Mouse (Mus musculus) forebrain, embryonic 13.5 days (tissue): ENCODE data around the gene Nek2. TPM values are rescaled to one million over a fixed set of nuclear protein-coding genes. Genes with fewer than 3 reads are reported as not detected.

Experiments
- ATAC-seq: fragments of 200-750 bp; cut with Nextera tagmentation; 2 replicates; pipeline ENCODE4 v1.8.0; 2017
- H3K27ac ChIP-seq: fragments of 300-500 bp; sonication (generic); 2 replicates; pipeline ENCODE4 v1.5.1; 2015; ENCODE audit warnings: inconsistent platforms, mild to moderate bottlenecking, moderate library complexity
- H3K27me3 ChIP-seq: fragments of 300-500 bp; sonication (generic); 2 replicates; pipeline ENCODE4 v1.6.1; 2015; ENCODE audit warnings: mild to moderate bottlenecking, inconsistent platforms
- H3K36me3 ChIP-seq: fragments of 300-500 bp; sonication (generic); 2 replicates; pipeline ENCODE4 v1.6.1; 2015; ENCODE audit warnings: mild to moderate bottlenecking, inconsistent platforms; ENCODE audit not compliant: poor library complexity, severe bottlenecking
- H3K4me1 ChIP-seq: fragments of 300-500 bp; sonication (generic); 2 replicates; pipeline ENCODE4 v1.6.1; 2015; ENCODE audit warnings: inconsistent platforms
- H3K4me2 ChIP-seq: fragments of 300-500 bp; sonication (generic); 2 replicates; pipeline ENCODE4 v1.6.1; 2015; ENCODE audit warnings: inconsistent platforms, mild to moderate bottlenecking, moderate library complexity
- H3K4me3 ChIP-seq: fragments of 300-500 bp; sonication (generic); 2 replicates; pipeline ENCODE4 v1.5.1; 2015; ENCODE audit warnings: mild to moderate bottlenecking, inconsistent platforms
- H3K9ac ChIP-seq: fragments of 300-500 bp; sonication (generic); 2 replicates; pipeline ENCODE4 v1.6.1; 2015; ENCODE audit warnings: mild to moderate bottlenecking, inconsistent platforms
- H3K9me3 ChIP-seq: fragments of 300-500 bp; sonication (generic); replicated peaks from 2 replicates; pipeline ENCODE4 v1.6.1; 2016; ENCODE audit warnings: inconsistent platforms
- WGBS: fragments of 180-500 bp; shearing (Covaris S2); methylation state at CpG from one replicate; pipeline ENCODE4 v1.1.7; 2015; 5-methylcytosine and 5-hydroxymethylcytosine counted together
- polyA plus RNA-seq: library from polyadenylated mRNA; unstranded; fragments of >200 nt; fragmentation: Nextera tagmentation; extraction: Ambion mirVana; gene quantifications from 2 replicates; pipeline ENCODE4 v1.2.1, GENCODE M21; 2015

Nek2 gene
- polyA plus RNA-seq, 1 experiment from 2014 or later, result 37.2 TPM

DNA sequence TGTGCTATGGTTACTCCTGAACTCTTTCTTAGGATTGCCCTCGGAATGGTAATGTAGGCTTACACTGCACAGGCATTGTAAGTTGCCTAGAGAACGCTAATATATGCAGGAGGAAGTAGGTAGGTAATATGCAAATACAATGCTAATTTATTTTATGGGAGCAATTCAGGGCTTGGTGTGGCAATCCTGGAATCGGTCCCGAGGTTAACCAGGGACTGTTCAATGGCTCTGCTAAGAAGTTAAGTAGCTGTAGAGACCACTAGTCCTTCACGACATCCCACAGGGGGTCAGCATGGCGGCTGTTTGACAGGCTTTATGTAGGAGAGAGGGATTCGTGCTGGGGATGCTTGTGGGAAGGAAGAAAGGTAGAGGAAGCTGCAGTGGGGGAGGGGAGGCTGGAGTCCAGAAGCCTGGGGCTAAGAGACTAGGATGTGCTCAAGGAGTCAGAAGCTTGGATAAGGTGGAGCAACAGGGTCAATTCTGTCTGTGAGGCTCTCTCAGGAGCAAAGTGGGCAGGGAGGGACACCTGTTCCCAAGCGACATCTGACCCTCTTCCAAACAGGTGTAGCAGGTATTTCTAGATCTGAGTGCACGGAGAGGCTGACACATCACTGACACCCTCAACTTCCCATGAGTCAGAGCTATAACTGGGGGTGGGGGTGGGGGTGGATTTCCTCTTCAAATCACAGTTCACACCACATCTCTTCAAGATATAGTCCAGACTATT, 19.0 kb upstream of the Nek2 start:
- H3K36me3 ChIP-seq, result no peaks in the 10 kb centered on the region
- H3K9ac ChIP-seq, result no peak overlapping the region
- ATAC-seq, result no peak
- H3K4me3 ChIP-seq, result no peak overlapping the region
- WGBS, result 65% methylated on average over 9 of the region's 9 CpGs
- H3K27me3 ChIP-seq, result no peaks in the 10 kb centered on the region
- H3K9me3 ChIP-seq, result 0 out of 2 replicates have a peak, but pooled peaks cover 4% of the 10 kb centered on the region
- H3K4me1 ChIP-seq, result no peaks in the 10 kb centered on the region
- H3K27ac ChIP-seq, result no peak overlapping the region
- no peak overlapping the region for H3K4me2 ChIP-seq

DNA sequence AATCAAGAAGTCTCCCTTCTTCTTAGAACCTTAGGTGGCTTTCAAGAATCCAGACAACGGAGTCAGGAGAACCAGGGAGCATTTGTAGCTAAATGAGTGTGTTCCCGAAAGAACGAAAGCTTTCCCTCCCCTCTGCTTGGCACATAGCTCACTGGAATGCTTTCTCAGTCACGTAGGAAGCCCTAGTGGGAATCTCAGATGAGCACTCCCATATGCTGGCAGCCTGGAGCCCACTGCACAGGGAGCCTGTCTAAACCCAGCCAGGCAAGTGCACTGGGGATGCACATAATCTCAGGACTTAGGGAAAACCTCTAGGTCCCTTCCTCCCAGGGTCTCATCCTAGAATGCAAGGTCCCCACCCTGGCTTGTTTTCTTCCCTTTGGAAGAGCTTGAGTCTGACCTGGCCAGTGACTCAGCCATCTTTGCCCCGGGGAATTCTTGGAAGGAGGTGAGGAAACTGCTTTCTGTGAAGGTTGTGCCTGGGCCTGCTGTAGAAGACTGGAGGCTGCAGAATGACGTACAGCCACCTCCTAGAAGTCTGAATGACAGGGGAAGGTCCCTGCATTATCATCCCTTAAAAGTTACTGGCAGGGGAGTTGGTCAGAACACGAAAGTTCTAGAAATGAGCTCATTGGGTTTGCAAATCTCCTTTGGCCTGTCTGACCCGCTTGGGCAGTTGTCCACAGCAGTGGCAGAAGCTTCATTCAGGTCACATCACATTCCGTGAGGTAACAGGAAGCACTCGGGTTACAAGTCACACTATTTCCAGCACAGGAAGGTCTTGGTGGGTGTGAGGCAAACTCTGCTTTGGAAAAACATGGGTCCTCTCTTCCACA, 18.2 kb upstream of the Nek2 start:
- H3K27me3 ChIP-seq, result no peaks in the 10 kb centered on the region
- ATAC-seq, result no peak
- H3K9me3 ChIP-seq, result 0 out of 2 replicates have a peak, but pooled peaks cover 4% of the 10 kb centered on the region
- 75% methylated on average over 10 of the region's 10 CpGs for WGBS
- H3K9ac ChIP-seq, result no peak overlapping the region
- H3K4me1 ChIP-seq, result no peaks in the 10 kb centered on the region
- no peaks in the 10 kb centered on the region for H3K36me3 ChIP-seq
- no peak overlapping the region for H3K4me3 ChIP-seq
- H3K27ac ChIP-seq, result no peak overlapping the region
- H3K4me2 ChIP-seq, result no peak overlapping the region

DNA sequence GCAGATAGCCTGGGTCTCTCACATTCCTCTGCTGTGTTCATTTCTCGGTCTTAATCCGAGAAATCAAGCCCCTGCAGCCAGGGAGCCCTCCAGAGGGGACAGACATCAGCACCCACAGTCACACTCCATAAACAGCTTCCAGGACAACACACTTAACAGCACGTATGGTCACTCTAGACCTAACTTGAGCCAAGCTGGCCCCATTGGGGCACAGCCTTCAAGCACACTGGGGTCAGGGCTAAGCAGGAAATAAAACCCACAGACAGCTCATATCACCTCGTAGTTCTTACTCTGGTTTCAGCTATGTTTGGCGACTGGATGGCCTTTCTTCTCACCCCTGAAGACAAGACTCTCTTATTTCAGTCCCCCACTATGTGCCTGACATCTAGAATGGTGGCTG, 16.5 kb upstream of the Nek2 start:
- Histone ChIP-seq H3K36me3 (no peaks in the 10 kb centered on the region), H3K4me1 (0 out of 2 replicates have a peak, but pooled peaks cover 3% of the 10 kb centered on the region), H3K4me3 (no peak overlapping the region), H3K9ac (no peak overlapping the region), H3K4me2 (no peak overlapping the region), H3K27me3 (no peaks in the 10 kb centered on the region), H3K9me3 (no peaks in the 10 kb centered on the region), H3K27ac (no peak overlapping the region)
- ATAC-seq, result no peak
- 73% methylated on average over 5 of the region's 5 CpGs for WGBS

DNA sequence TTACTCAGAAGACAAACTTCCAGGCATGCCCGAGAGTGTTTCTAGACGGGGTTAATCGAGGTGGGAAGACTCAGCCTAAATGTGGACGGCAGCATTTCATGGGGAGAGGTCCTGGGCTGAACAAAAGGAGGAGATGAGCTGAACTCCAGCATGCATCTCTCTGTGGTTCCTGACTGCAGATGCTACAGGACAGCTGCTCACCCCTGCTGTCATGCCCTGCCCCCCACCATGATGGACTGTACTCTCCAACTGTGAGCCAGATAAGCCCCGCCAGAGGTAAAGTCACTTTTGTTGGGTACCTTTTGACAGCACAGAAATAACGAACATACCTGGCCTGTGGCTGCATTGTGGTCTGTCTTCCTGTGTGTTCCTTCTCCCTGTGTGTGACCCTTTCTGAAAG, 15.5 kb upstream of the Nek2 start:
- Histone ChIP-seq H3K9me3 (no peaks in the 10 kb centered on the region), H3K36me3 (no peaks in the 10 kb centered on the region), H3K4me2 (no peak overlapping the region), H3K27ac (no peak overlapping the region), H3K9ac (no peak overlapping the region), H3K4me1 (0 out of 2 replicates have a peak, but pooled peaks cover 3% of the 10 kb centered on the region), H3K27me3 (no peaks in the 10 kb centered on the region), H3K4me3 (no peak overlapping the region)
- 75% methylated on average over 6 of the region's 6 CpGs for WGBS
- no peak for ATAC-seq

DNA sequence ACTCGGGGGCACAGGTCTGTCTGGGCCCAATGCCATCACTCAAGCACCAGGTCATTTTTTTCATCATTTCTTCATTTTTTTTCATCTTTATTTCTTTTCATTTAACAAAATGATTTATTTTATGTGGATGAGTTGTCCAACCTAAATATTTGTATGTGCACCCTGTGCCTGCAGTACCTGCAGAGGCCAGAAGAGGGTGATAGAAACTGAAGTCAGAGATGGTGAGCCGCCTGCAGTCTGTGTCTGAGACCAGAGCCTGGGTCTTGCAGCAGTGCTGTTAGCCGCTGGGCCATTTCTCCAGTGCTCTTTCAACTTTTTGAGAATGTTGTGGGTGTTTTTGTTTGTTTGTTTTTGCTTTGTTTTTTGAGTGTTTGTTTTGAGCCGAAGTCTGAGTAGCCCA, 14.5 kb upstream of the Nek2 start:
- no peak for ATAC-seq
- Histone ChIP-seq H3K9me3 (no peaks in the 10 kb centered on the region), H3K4me1 (0 out of 2 replicates have a peak, but pooled peaks cover 3% of the 10 kb centered on the region), H3K4me2 (no peak overlapping the region), H3K27ac (no peak overlapping the region), H3K36me3 (no peaks in the 10 kb centered on the region), H3K4me3 (no peak overlapping the region), H3K27me3 (no peaks in the 10 kb centered on the region), H3K9ac (no peak overlapping the region)
- WGBS, result 94% methylated on average over 4 of the region's 4 CpGs

DNA sequence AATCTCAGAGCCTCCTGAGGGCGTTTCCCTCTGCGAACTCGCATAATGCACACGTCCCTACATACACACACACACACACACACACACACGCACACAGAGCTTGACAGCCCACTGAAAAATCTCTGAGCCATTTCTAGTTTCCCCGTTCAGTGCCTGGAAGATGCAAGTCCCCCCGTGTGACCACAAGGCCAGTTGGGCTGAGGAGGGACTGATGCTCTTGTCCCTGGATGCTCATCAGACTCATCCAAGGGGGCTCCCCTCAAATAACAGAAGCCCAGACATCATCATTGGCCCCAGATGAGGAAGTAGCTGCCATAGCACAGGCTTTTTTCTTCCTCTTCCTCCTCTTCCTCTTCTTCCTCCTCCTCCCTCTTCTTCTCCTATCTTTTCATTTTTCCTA, 13.3 kb upstream of the Nek2 start:
- H3K4me1 ChIP-seq, result 0 out of 2 replicates have a peak, but pooled peaks cover 3% of the 10 kb centered on the region
- H3K36me3 ChIP-seq, result no peaks in the 10 kb centered on the region
- WGBS, result 92% methylated on average over 7 of the region's 7 CpGs
- no peak overlapping the region for H3K4me2 ChIP-seq
- no peaks in the 10 kb centered on the region for H3K9me3 ChIP-seq
- no peak overlapping the region for H3K9ac ChIP-seq
- no peak overlapping the region for H3K27ac ChIP-seq
- no peak overlapping the region for H3K4me3 ChIP-seq
- no peaks in the 10 kb centered on the region for H3K27me3 ChIP-seq
- no peak for ATAC-seq

DNA sequence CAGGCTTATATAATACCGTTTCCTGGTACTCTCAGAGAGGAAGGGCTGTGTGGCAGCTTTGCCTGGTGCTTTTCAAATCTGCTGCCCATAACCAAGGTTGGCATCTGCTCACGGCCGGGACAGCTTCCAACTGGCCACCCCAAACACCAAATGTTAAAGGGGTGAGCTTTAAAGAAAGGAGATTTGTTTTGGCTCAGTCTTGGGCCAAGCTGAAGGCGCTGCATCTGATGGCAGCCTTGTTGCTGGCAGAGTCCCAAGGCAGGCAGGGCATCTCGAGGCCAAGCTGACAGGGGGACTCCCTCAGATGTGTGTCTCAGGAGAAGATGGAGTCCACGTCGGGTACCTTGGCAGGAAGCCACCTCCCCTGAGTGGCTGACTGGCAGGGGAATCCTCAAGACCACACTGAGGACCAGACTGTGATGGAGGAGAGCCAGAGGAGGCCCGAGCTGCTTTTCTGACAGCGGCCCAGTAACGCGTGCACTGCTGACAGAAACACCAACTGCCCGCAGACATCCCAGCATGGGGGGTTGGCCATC, 12.5 kb upstream of the Nek2 start:
- Histone ChIP-seq H3K27me3 (no peaks in the 10 kb centered on the region), H3K4me3 (no peak overlapping the region), H3K4me2 (peak overlapping the region; percentile 4; the same call in 1 of the 2 replicates), H3K36me3 (no peaks in the 10 kb centered on the region), H3K9me3 (no peaks in the 10 kb centered on the region), H3K9ac (no peak overlapping the region), H3K27ac (peak overlapping the region; percentile 45; the same call in 1 of the 2 replicates), H3K4me1 (0 out of 2 replicates have a peak, but pooled peaks cover 3% of the 10 kb centered on the region)
- peak; percentile 95 for ATAC-seq
- WGBS, result 66% methylated on average over 12 of the region's 12 CpGs

DNA sequence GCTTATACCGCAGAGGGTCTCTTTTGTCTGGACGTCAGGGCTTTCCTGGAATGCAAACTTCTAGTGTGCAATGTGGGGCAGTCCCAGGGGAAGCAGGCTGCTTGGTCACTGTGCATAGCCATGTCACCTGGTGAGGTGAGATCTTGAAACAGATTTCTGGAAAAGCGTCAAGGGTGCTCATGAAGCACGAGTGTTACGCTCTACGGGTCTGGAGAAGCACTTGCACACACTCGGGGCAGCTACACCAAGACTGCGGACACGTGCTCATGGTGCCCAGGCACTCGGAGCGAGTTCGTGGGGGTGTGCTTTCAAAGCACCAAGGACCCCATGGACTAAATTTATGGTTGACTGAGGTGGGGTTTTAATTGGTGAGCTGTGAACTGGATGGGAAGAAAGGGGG, 9.5 kb upstream of the Nek2 start:
- Histone ChIP-seq H3K27me3 (no peaks in the 10 kb centered on the region), H3K9me3 (no peaks in the 10 kb centered on the region), H3K9ac (no peak overlapping the region), H3K4me2 (no peak overlapping the region), H3K4me1 (0 out of 2 replicates have a peak, but pooled peaks cover 3% of the 10 kb centered on the region), H3K4me3 (no peak overlapping the region), H3K27ac (no peak overlapping the region), H3K36me3 (no peaks in the 10 kb centered on the region)
- ATAC-seq, result no peak
- 85% methylated on average over 12 of the region's 12 CpGs for WGBS

DNA sequence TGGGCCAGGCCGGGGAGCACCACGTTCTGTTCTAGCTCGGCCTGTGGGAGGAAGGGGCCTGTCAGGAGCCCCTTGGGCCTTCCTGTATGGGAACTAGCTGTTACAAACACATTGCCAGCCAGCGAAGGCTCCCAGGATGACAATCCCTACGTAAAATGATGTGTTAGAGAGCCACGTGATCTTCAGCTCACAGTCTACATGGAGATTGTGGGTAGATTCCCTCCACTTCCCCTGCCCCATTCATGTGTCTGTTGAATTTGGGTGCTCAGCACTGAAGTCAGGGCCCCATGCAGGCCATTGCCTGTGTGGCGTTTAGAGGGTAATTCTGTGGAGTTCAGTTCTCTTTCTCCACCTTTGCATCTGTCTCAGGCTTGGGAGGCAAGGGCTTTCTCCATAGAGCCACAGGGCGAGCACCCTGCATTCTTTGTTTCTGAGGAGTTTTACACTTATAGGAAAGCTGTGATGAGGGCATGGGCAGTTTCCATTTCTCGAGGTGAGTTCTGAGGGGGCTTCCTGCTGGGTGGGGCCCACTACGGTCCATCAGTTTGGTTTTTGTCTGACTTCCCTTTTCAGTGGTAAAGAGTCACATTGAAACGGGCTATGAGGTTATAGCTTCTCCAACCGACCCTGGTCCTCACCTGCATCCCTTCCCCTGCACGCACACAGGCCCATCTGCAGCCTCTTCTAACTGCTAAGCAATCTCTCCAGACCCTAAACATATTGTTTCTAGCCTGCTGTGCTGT, 8.1 kb upstream of the Nek2 start:
- no peaks in the 10 kb centered on the region for H3K27me3 ChIP-seq
- H3K4me2 ChIP-seq, result no peak overlapping the region
- no peaks in the 10 kb centered on the region for H3K9me3 ChIP-seq
- no peak overlapping the region for H3K9ac ChIP-seq
- no peaks in the 10 kb centered on the region for H3K36me3 ChIP-seq
- 89% methylated on average over 13 of the region's 13 CpGs for WGBS
- H3K27ac ChIP-seq, result no peak overlapping the region
- H3K4me1 ChIP-seq, result peaks cover 3% of the 10 kb centered on the region; the same call in 1 of the 2 replicates
- H3K4me3 ChIP-seq, result no peak overlapping the region
- no peak for ATAC-seq

DNA sequence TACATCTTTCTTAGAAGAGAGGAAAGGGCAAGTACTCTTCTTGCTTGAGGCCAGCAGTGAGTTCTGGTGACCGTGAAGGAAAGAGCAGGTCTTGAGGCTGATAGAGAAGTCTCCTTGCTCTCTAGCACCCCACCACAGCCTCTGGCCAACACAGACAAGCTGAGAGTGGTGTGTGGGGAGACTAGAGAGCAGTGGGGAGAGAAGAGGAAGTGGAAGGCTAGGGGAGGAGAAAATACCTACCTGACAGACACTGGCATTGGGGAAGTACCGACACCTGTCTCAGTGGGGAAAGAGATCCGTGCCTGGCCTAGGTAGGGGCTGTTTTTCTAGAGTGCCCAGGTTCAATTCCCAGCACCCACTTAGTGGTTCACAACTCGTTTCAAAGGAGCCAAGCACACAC, 7.0 kb upstream of the Nek2 start:
- H3K4me3 ChIP-seq, result no peak overlapping the region
- H3K9ac ChIP-seq, result no peak overlapping the region
- H3K4me1 ChIP-seq, result no peaks in the 10 kb centered on the region; the same call in 1 of the 2 replicates
- no peaks in the 10 kb centered on the region for H3K9me3 ChIP-seq
- WGBS, result 94% methylated on average over 4 of the region's 4 CpGs
- no peak overlapping the region for H3K4me2 ChIP-seq
- H3K36me3 ChIP-seq, result no peaks in the 10 kb centered on the region
- no peaks in the 10 kb centered on the region for H3K27me3 ChIP-seq
- H3K27ac ChIP-seq, result no peak overlapping the region
- no peak for ATAC-seq

DNA sequence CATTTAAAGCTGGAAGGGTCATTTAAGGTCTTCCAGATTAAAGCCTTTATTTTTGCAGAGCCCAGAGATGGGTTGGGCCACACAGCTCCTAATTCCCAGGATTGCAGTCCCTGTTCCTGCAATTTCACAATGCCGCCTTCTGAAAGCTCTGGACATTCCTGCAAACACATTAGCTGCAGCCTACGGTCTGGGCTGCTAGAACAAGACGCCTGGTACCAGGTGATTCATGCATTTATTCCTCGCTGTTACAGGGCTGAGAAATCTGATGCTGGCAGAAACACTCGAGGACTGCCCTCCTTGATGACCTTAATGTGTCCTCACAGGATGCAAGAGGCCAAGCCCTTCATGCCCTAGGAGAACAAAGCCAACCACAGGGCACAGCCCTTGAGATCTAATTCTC, 6.3 kb upstream of the Nek2 start:
- no peak overlapping the region for H3K27ac ChIP-seq
- H3K4me1 ChIP-seq, result no peaks in the 10 kb centered on the region; the same call in 1 of the 2 replicates
- H3K4me3 ChIP-seq, result no peak overlapping the region
- no peaks in the 10 kb centered on the region for H3K27me3 ChIP-seq
- no peak for ATAC-seq
- H3K4me2 ChIP-seq, result no peak overlapping the region
- H3K36me3 ChIP-seq, result no peaks in the 10 kb centered on the region
- H3K9ac ChIP-seq, result no peak overlapping the region
- WGBS, result 57% methylated on average over 5 of the region's 5 CpGs
- H3K9me3 ChIP-seq, result no peaks in the 10 kb centered on the region
